Mouse (Mus musculus) MEL (cell line): ENCODE measurements around the gene Slc7a8. TPM values are rescaled to one million over a fixed set of nuclear protein-coding genes. Genes with fewer than 3 reads are reported as not detected.

Experiments used
- DNase-seq: peaks from one replicate; pipeline ENCODE4 v3.0.0; 2011; ENCODE audit warnings: low read depth, low spot score
- H3K27ac ChIP-seq: 2 replicates; pipeline ENCODE4 v1.5.1; 2012; ENCODE audit warnings: low read depth, mild to moderate bottlenecking, control low read depth, low read length, moderate library complexity; ENCODE audit not compliant: control insufficient read depth
- H3K27me3 ChIP-seq, 2 experiments: fragments of 150-350 bp in 1 of 2; sonication (generic) in 1 of 2; 2 replicates each; pipeline ENCODE4 v1.6.1; 2012; ENCODE audit warnings: low read length in 2 of 2, mild to moderate bottlenecking in 2 of 2, improper control_type of control experiment in 1 of 2, moderate library complexity in 1 of 2; ENCODE audit not compliant: insufficient read depth in 2 of 2, control insufficient read depth in 1 of 2
- H3K36me3 ChIP-seq, 2 experiments: 2 replicates each; pipeline ENCODE4 v1.6.1; 2012 to 2014; ENCODE audit warnings: low read length in 2 of 2, improper control_type of control experiment in 1 of 2, inconsistent platforms in 1 of 2, mild to moderate bottlenecking in 1 of 2; ENCODE audit not compliant: insufficient read depth in 2 of 2, control insufficient read depth in 1 of 2
- H3K4me1 ChIP-seq, 2 experiments: fragments of 150-350 bp in 1 of 2; sonication (generic) in 1 of 2; 2 replicates each; pipeline ENCODE4 v1.6.1; 2012; ENCODE audit warnings: low read length in 2 of 2, improper control_type of control experiment in 1 of 2, mild to moderate bottlenecking in 1 of 2; ENCODE audit not compliant: insufficient read depth in 2 of 2, control insufficient read depth in 1 of 2
- H3K4me3 ChIP-seq, 2 experiments: fragments of 150-350 bp in 1 of 2; sonication (generic) in 1 of 2; 2 replicates each; pipeline ENCODE4 v1.5.1; 2012; ENCODE audit warnings: low read depth in 2 of 2, low read length in 2 of 2, mild to moderate bottlenecking in 2 of 2, moderate library complexity in 2 of 2, control low read depth in 1 of 2, improper control_type of control experiment in 1 of 2; ENCODE audit not compliant: control insufficient read depth in 1 of 2, insufficient read depth in 1 of 2
- H3K79me2 ChIP-seq: 2 replicates; pipeline ENCODE4 v1.6.1; 2012; ENCODE audit warnings: mild to moderate bottlenecking, low read length, moderate library complexity; ENCODE audit not compliant: control insufficient read depth, poor library complexity, insufficient read depth
- H3K9ac ChIP-seq: 2 replicates; pipeline ENCODE4 v1.6.1; 2012; ENCODE audit warnings: low read depth, mild to moderate bottlenecking, control low read depth, low read length, moderate library complexity; ENCODE audit not compliant: control insufficient read depth, poor library complexity, severe bottlenecking
- H3K9me3 ChIP-seq: fragments of 150-350 bp; sonication (generic); replicated peaks from 2 replicates; pipeline ENCODE4 v1.6.1; 2012; ENCODE audit warnings: mild to moderate bottlenecking, low read length, improper control_type of control experiment, moderate library complexity; ENCODE audit not compliant: insufficient read depth
- BHLHE40 ChIP-seq: IDR thresholded peaks from 2 replicates; pipeline ENCODE4 v1.6.1; 2012; ENCODE audit warnings: low read depth, mild to moderate bottlenecking, inconsistent platforms, low read length, improper control_type of control experiment, borderline replicate concordance
- CTCF ChIP-seq, 3 experiments: IDR thresholded peaks in 2 of 3; conservative IDR thresholded peaks in 1 of 3; 2 replicates each; pipeline ENCODE4 v1.5.1; 2011 to 2012; ENCODE audit warnings: low read length in 3 of 3, low read depth in 2 of 3, mild to moderate bottlenecking in 2 of 3, improper control_type of control experiment in 1 of 3, inconsistent platforms in 1 of 3, mixed read lengths in 1 of 3, moderate library complexity in 1 of 3; ENCODE audit not compliant: control insufficient read depth in 1 of 3, insufficient read depth in 1 of 3, poor library complexity in 1 of 3, severe bottlenecking in 1 of 3
- EP300 ChIP-seq, 2 experiments: IDR thresholded peaks; 2 replicates each; pipeline ENCODE4 v1.6.1; 2011; ENCODE audit warnings: improper control_type of control experiment in 2 of 2, low read length in 2 of 2, low read depth in 1 of 2, mild to moderate bottlenecking in 1 of 2
- ETS1 ChIP-seq: IDR thresholded peaks from 2 replicates; pipeline ENCODE4 v1.6.1; 2012; ENCODE audit warnings: low read depth, mild to moderate bottlenecking, inconsistent platforms, low read length, improper control_type of control experiment, moderate library complexity
- GATA1 ChIP-seq: IDR thresholded peaks from 2 replicates; pipeline ENCODE4 v1.6.1; 2011; ENCODE audit warnings: low read depth, low read length, improper control_type of control experiment
- HCFC1 ChIP-seq: IDR thresholded peaks from 2 replicates; pipeline ENCODE4 v1.6.1; 2012; ENCODE audit warnings: low read depth, mild to moderate bottlenecking, inconsistent platforms, low read length, improper control_type of control experiment, moderate library complexity
- MAFK ChIP-seq: IDR thresholded peaks from 2 replicates; pipeline ENCODE4 v1.6.1; 2011; ENCODE audit warnings: low read depth, mild to moderate bottlenecking, low read length, improper control_type of control experiment, borderline replicate concordance
- MAZ ChIP-seq: IDR thresholded peaks from 2 replicates; pipeline ENCODE4 v1.6.1; 2012; ENCODE audit warnings: low read depth, mild to moderate bottlenecking, inconsistent platforms, low read length, improper control_type of control experiment
- MEF2A ChIP-seq: IDR thresholded peaks from 2 replicates; pipeline ENCODE4 v1.6.1; 2014; ENCODE audit warnings: low read depth, mild to moderate bottlenecking, inconsistent platforms, low read length, improper control_type of control experiment; ENCODE audit not compliant: poor library complexity, insufficient replicate concordance, severe bottlenecking; ENCODE audit errors: extremely low read depth
- NELFE ChIP-seq: IDR thresholded peaks from 2 replicates; pipeline ENCODE4 v1.6.1; 2011; ENCODE audit warnings: low read depth, low read length, improper control_type of control experiment
- POLR2AphosphoS2 ChIP-seq: IDR thresholded peaks from 2 replicates; pipeline ENCODE4 v1.6.1; 2011; ENCODE audit warnings: low read length, improper control_type of control experiment
- SMC3 ChIP-seq: IDR thresholded peaks from 2 replicates; pipeline ENCODE4 v1.6.1; 2011; ENCODE audit warnings: low read depth, low read length, improper control_type of control experiment
- TAL1 ChIP-seq: IDR thresholded peaks from 2 replicates; pipeline ENCODE4 v1.6.1; 2012; ENCODE audit warnings: mild to moderate bottlenecking, inconsistent platforms, low read length, moderate library complexity, mixed read lengths
- TBP ChIP-seq: IDR thresholded peaks from 2 replicates; pipeline ENCODE4 v1.8.0; 2011; ENCODE audit warnings: low read depth, low read length, improper control_type of control experiment
- USF1 ChIP-seq: IDR thresholded peaks from 2 replicates; pipeline ENCODE4 v1.6.1; 2014; ENCODE audit warnings: low read depth, mild to moderate bottlenecking, inconsistent platforms, low read length, improper control_type of control experiment, moderate library complexity
- ZMIZ1 ChIP-seq: IDR thresholded peaks from 2 replicates; pipeline ENCODE4 v1.6.1; 2012; ENCODE audit warnings: low read depth, mild to moderate bottlenecking, inconsistent platforms, low read length, improper control_type of control experiment, moderate library complexity
- polyA plus RNA-seq, 2 experiments: library from polyadenylated mRNA; stranded (reverse) in 1 of 2; unstranded in 1 of 2; fragments of >175 nt in 1 of 2; fragments of >200 nt in 1 of 2; gene quantifications; 2 replicates each; pipeline versions ENCODE4 v1.2.1 to v1.2.4; 2012; ENCODE audit warnings: low replicate concordance in 2 of 2, low read depth in 1 of 2; ENCODE audit not compliant: insufficient read length in 2 of 2, insufficient read depth in 1 of 2, missing spikeins in 1 of 2
- total RNA-seq: library from RNA; depleted of rRNA; stranded (reverse); fragments of 300-350 nt; gene quantifications from 2 replicates; pipeline ENCODE4 v1.2.3, GENCODE M21; 2012

Gene Slc7a8
- total and polyA plus RNA-seq, 3 experiments = 0.08 to 0.29 TPM; not detected in 1

- Histone ChIP-seq H3K27me3 (no peaks in the 10 kb centered on the region), H3K4me3 (no peak overlapping the region), H3K36me3 (peaks cover 0 to 5% of the 10 kb centered on the region in 2 experiments; a peak in 2 of 4 replicates), H3K9ac (no peak overlapping the region), H3K9me3 (no peaks in the 10 kb centered on the region), H3K79me2 (no peaks in the 10 kb centered on the region)
- DNase-seq = no peak
- TF ChIP-seq POLR2AphosphoS2 = no peak
- no peak for TF ChIP-seq GATA1
- no peak for TF ChIP-seq TAL1
- TF ChIP-seq USF1 = no peak
- TF ChIP-seq MEF2A = no peak
- no peak for TF ChIP-seq NELFE
- no peak for TF ChIP-seq MAFK
- no peak for TF ChIP-seq EP300 (IDR thresholded peaks at IDR 0.05; ENCODE audit: low read depth in 1 of 2, low read length in 2 of 2)
- TF ChIP-seq MAZ = no peak
- TF ChIP-seq ZMIZ1 = no peak
- no peak for TF ChIP-seq CTCF (IDR thresholded peaks at IDR 0.05 in 2 of 3, conservative IDR thresholded peaks at IDR 0.05 in 1 of 3; ENCODE audit: control insufficient read depth in 1 of 3, insufficient read depth in 1 of 3, low read depth in 2 of 3, low read length in 3 of 3, poor library complexity in 1 of 3, severe bottlenecking in 1 of 3)
- TF ChIP-seq TBP = no peak
- TF ChIP-seq ETS1 = no peak
- TF ChIP-seq, all 39 proteins: peak for 0
- H3K27ac ChIP-seq = no peak overlapping the region
- H3K4me1 ChIP-seq = peaks cover 3 to 15% of the 10 kb centered on the region in 2 experiments
Measured at GRCm38 (mm10) chr14:54699586-54699985, 82.2 kb downstream of the Slc7a8 start.

- H3K4me1 ChIP-seq = peaks cover 3 to 14% of the 10 kb centered on the region in 2 experiments
- H3K79me2 ChIP-seq = no peaks in the 10 kb centered on the region
- H3K27me3 ChIP-seq = no peaks in the 10 kb centered on the region
- no peak within 1 kb of the TSS for H3K4me3 ChIP-seq
- DNase-seq = no peak
- TF ChIP-seq TBP = no peak
- TF ChIP-seq SMC3 = no peak
- no peak for TF ChIP-seq BHLHE40
- TF ChIP-seq ETS1 = no peak
- TF ChIP-seq HCFC1 = no peak
- TF ChIP-seq ZMIZ1 = no peak
- TF ChIP-seq, all 39 proteins: peak for 0
- Histone ChIP-seq H3K27ac (no peak within 1 kb of the TSS), H3K9me3 (no peaks in the 10 kb centered on the region), H3K9ac (no peak within 1 kb of the TSS), H3K36me3 (peaks cover 0 to 5% of the 10 kb centered on the region in 2 experiments; a peak in 2 of 4 replicates)
Measured at GRCm38 (mm10) chr14:54698733-54699132, 83.0 kb downstream of the Slc7a8 start, which contains the start of gene Gm29776. Gene Gm29776 (minus strand): TSS chr14:54698833.
